Mouse (Mus musculus) midbrain, embryonic 16.5 days (tissue): Measurements from ENCODE around the gene Atf6. TPM values are rescaled to one million over a fixed set of nuclear protein-coding genes. Genes with fewer than 3 reads are reported as not detected.

Experiments used
- ATAC-seq: fragments of 200-750 bp; cut with Nextera tagmentation; 2 replicates; pipeline ENCODE4 v1.8.0; 2017; ENCODE audit warnings: moderate TSS enrichment
- H3K27ac ChIP-seq: fragments of 300-500 bp; sonication (generic); 2 replicates; pipeline ENCODE4 v1.5.1; 2014; ENCODE audit warnings: mild to moderate bottlenecking, low read length, mixed read lengths
- H3K27me3 ChIP-seq: fragments of 300-500 bp; sonication (generic); 2 replicates; pipeline ENCODE4 v1.6.1; 2014; ENCODE audit warnings: low read depth, low read length, mixed read lengths; ENCODE audit not compliant: control insufficient read depth, insufficient read depth
- H3K36me3 ChIP-seq: fragments of 300-500 bp; sonication (generic); 2 replicates; pipeline ENCODE4 v1.6.1; 2014; ENCODE audit warnings: mild to moderate bottlenecking, low read length, moderate library complexity, mixed read lengths; ENCODE audit not compliant: control insufficient read depth, insufficient read depth
- H3K4me1 ChIP-seq: fragments of 300-500 bp; sonication (generic); 2 replicates; pipeline ENCODE4 v1.6.1; 2014; ENCODE audit warnings: mild to moderate bottlenecking, low read length, mixed read lengths; ENCODE audit not compliant: control insufficient read depth, insufficient read depth
- H3K4me2 ChIP-seq: fragments of 300-500 bp; sonication (generic); 2 replicates; pipeline ENCODE4 v1.6.1; 2014; ENCODE audit warnings: mild to moderate bottlenecking, low read length, mixed read lengths
- H3K4me3 ChIP-seq: fragments of 300-500 bp; sonication (generic); 2 replicates; pipeline ENCODE4 v1.5.1; 2014; ENCODE audit warnings: low read depth, mild to moderate bottlenecking, low read length, moderate library complexity, mixed read lengths
- H3K9ac ChIP-seq: fragments of 300-500 bp; sonication (generic); 2 replicates; pipeline ENCODE4 v1.6.1; 2014; ENCODE audit warnings: low read depth, low read length, mixed read lengths
- H3K9me3 ChIP-seq: fragments of 300-500 bp; sonication (generic); replicated peaks from 2 replicates; pipeline ENCODE4 v1.6.1; 2014; ENCODE audit warnings: mild to moderate bottlenecking, low read length, mixed read lengths; ENCODE audit not compliant: control insufficient read depth, poor library complexity, severe bottlenecking
- WGBS: fragments of 180-500 bp; shearing (Covaris S2); extraction: QIAGEN DNeasy Blood & Tissue Kit; methylation state at CpG from one replicate; pipeline ENCODE4 v1.1.7; 2014; 5-methylcytosine and 5-hydroxymethylcytosine counted together
- polyA plus RNA-seq: library from polyadenylated mRNA; unstranded; fragments of >200 nt; fragmentation: Nextera tagmentation; extraction: Ambion mirVana; gene quantifications from 2 replicates; pipeline ENCODE4 v1.2.1, GENCODE M21; 2015

Atf6 gene
- polyA plus RNA-seq, 1 experiment from 2014 or later = 8.1 TPM

GRCm38 (mm10) chr1:170734866-170735265 is 132.7 kb downstream of the Atf6 start:
- no peak overlapping the region for H3K4me2 ChIP-seq
- no peaks in the 10 kb centered on the region for H3K36me3 ChIP-seq
- H3K4me3 ChIP-seq = no peak overlapping the region
- WGBS = 91% methylated on average over 3 of the region's 3 CpGs
- H3K9ac ChIP-seq = no peak overlapping the region
- no peaks in the 10 kb centered on the region for H3K4me1 ChIP-seq
- H3K27ac ChIP-seq = no peak overlapping the region
- no peak for ATAC-seq
- no peaks in the 10 kb centered on the region for H3K9me3 ChIP-seq
- no peaks in the 10 kb centered on the region for H3K27me3 ChIP-seq

GRCm38 (mm10) chr1:170732596-170732890 is 135.0 kb downstream of the Atf6 start:
- 91% methylated on average over 2 of the region's 2 CpGs for WGBS
- no peak for ATAC-seq

GRCm38 (mm10) chr1:170731865-170732595 is 135.5 kb downstream of the Atf6 start:
- H3K36me3 ChIP-seq = no peaks in the 10 kb centered on the region
- no peak overlapping the region for H3K9ac ChIP-seq
- no peak for ATAC-seq
- H3K9me3 ChIP-seq = no peaks in the 10 kb centered on the region
- no peaks in the 10 kb centered on the region; the same call in 1 of the 2 replicates for H3K4me1 ChIP-seq
- 90% methylated on average over 11 of the region's 11 CpGs for WGBS
- no peak overlapping the region for H3K4me3 ChIP-seq
- no peaks in the 10 kb centered on the region for H3K27me3 ChIP-seq
- no peak overlapping the region for H3K27ac ChIP-seq
- H3K4me2 ChIP-seq = no peak overlapping the region

More at GRCm38 (mm10) chr1:170732596-170732890, 135.0 kb downstream of the Atf6 start:
- H3K4me3 ChIP-seq = no peak overlapping the region
- H3K9ac ChIP-seq = no peak overlapping the region
- H3K27me3 ChIP-seq = no peaks in the 10 kb centered on the region
- H3K36me3 ChIP-seq = no peaks in the 10 kb centered on the region
- H3K4me2 ChIP-seq = no peak overlapping the region
- no peak overlapping the region for H3K27ac ChIP-seq
- H3K4me1 ChIP-seq = no peaks in the 10 kb centered on the region; the same call in 1 of the 2 replicates
- no peaks in the 10 kb centered on the region for H3K9me3 ChIP-seq

- Histone ChIP-seq H3K4me1 (no peaks in the 10 kb centered on the region; the same call in 1 of the 2 replicates), H3K27ac (no peak overlapping the region), H3K4me3 (no peak overlapping the region), H3K36me3 (no peaks in the 10 kb centered on the region), H3K4me2 (no peak overlapping the region), H3K9ac (no peak overlapping the region), H3K27me3 (no peaks in the 10 kb centered on the region), H3K9me3 (no peaks in the 10 kb centered on the region)
- ATAC-seq = no peak
- 90% methylated on average over 8 of the region's 8 CpGs for WGBS
These were observed 138.2 kb downstream of the Atf6 start for GRCm38 (mm10) chr1:170729267-170729962.

GRCm38 (mm10) chr1:170728524-170728923 is 139.0 kb downstream of the Atf6 start:
- WGBS = 71% methylated on average over 6 of the region's 6 CpGs
- no peak for ATAC-seq
- H3K4me2 ChIP-seq = no peak overlapping the region
- H3K4me3 ChIP-seq = no peak overlapping the region
- no peaks in the 10 kb centered on the region for H3K9me3 ChIP-seq
- no peaks in the 10 kb centered on the region; the same call in 1 of the 2 replicates for H3K4me1 ChIP-seq
- H3K27ac ChIP-seq = no peak overlapping the region
- H3K9ac ChIP-seq = no peak overlapping the region
- no peaks in the 10 kb centered on the region for H3K36me3 ChIP-seq
- H3K27me3 ChIP-seq = no peaks in the 10 kb centered on the region

- Histone ChIP-seq H3K36me3 (no peaks in the 10 kb centered on the region), H3K4me3 (no peak overlapping the region), H3K27me3 (no peaks in the 10 kb centered on the region), H3K4me2 (no peak overlapping the region), H3K9ac (no peak overlapping the region), H3K9me3 (no peaks in the 10 kb centered on the region), H3K27ac (no peak overlapping the region), H3K4me1 (no peaks in the 10 kb centered on the region)
- 90% methylated on average over 5 of the region's 5 CpGs for WGBS
- no peak for ATAC-seq
These were observed 146.0 kb downstream of the Atf6 start for GRCm38 (mm10) chr1:170721560-170721959.

- no peaks in the 10 kb centered on the region for H3K36me3 ChIP-seq
- no peak overlapping the region for H3K27ac ChIP-seq
- H3K4me1 ChIP-seq = no peaks in the 10 kb centered on the region
- 72% methylated on average over 8 of the region's 8 CpGs for WGBS
- H3K9ac ChIP-seq = no peak overlapping the region
- no peak overlapping the region for H3K4me2 ChIP-seq
- ATAC-seq = no peak
- H3K4me3 ChIP-seq = no peak overlapping the region
- no peaks in the 10 kb centered on the region for H3K9me3 ChIP-seq
- no peaks in the 10 kb centered on the region for H3K27me3 ChIP-seq
These were observed 149.3 kb downstream of the Atf6 start for GRCm38 (mm10) chr1:170718133-170718810.

GRCm38 (mm10) chr1:170717241-170717828 is 150.2 kb downstream of the Atf6 start:
- H3K4me3 ChIP-seq = no peak overlapping the region
- no peaks in the 10 kb centered on the region for H3K4me1 ChIP-seq
- H3K9ac ChIP-seq = no peak overlapping the region
- no peaks in the 10 kb centered on the region for H3K9me3 ChIP-seq
- ATAC-seq = no peak
- H3K27me3 ChIP-seq = no peaks in the 10 kb centered on the region
- 95% methylated on average over 3 of the region's 3 CpGs for WGBS
- no peak overlapping the region for H3K4me2 ChIP-seq
- H3K27ac ChIP-seq = no peak overlapping the region
- no peaks in the 10 kb centered on the region for H3K36me3 ChIP-seq
